Mouse (Mus musculus) kidney, adult 18-20 months (tissue): Measurements from ENCODE around the gene Blvrb.

ENCODE experiments used
- DNase-seq: peaks from one replicate; pipeline ENCODE4 v3.0.0; 2021

Gene Blvrb

GRCm38 (mm10) chr7:27449256-27449862 is 1.6 kb downstream of the Blvrb start:
- peak; percentile 74 for DNase-seq

GRCm38 (mm10) chr7:27451359-27451758 is 3.6 kb downstream of the Blvrb start:
- no peak for DNase-seq

GRCm38 (mm10) chr7:27452206-27452770 is 4.5 kb downstream of the Blvrb start:
- DNase-seq = no peak

- no peak for DNase-seq
Observed at GRCm38 (mm10) chr7:27454461-27455121, 6.8 kb downstream of the Blvrb start.

- no peak for DNase-seq
Observed at GRCm38 (mm10) chr7:27455273-27455672, 7.5 kb downstream of the Blvrb start.

GRCm38 (mm10) chr7:27458614-27459013 is 10.8 kb downstream of the Blvrb start:
- DNase-seq = no peak

- DNase-seq = no peak
Observed at GRCm38 (mm10) chr7:27459640-27460039, 11.9 kb downstream of the Blvrb start.

GRCm38 (mm10) chr7:27460477-27460876 is 12.7 kb downstream of the Blvrb start:
- no peak for DNase-seq

GRCm38 (mm10) chr7:27467648-27468047 is 19.9 kb downstream of the Blvrb start:
- DNase-seq = no peak

GRCm38 (mm10) chr7:27471390-27472120 is 23.8 kb downstream of the Blvrb start:
- no peak for DNase-seq

GRCm38 (mm10) chr7:27472596-27472995 is 24.8 kb downstream of the Blvrb start:
- DNase-seq = no peak

GRCm38 (mm10) chr7:27473156-27473834 is 25.5 kb downstream of the Blvrb start, which contains the start of gene Sertad3:
TSS of gene Sertad3 (plus strand) at chr7:27473768.
- peak; percentile 100 for DNase-seq

GRCm38 (mm10) chr7:27473835-27474489 is 26.2 kb downstream of the Blvrb start:
- no peak for DNase-seq

- peak; percentile 98 for DNase-seq
Observed at GRCm38 (mm10) chr7:27474490-27474954, 26.7 kb downstream of the Blvrb start.

GRCm38 (mm10) chr7:27475596-27475995 is 27.8 kb downstream of the Blvrb start:
- DNase-seq = no peak

- peak; percentile 54 for DNase-seq
Observed at GRCm38 (mm10) chr7:27476098-27476635, 28.4 kb downstream of the Blvrb start.

- no peak for DNase-seq
Observed at GRCm38 (mm10) chr7:27478561-27478960, 30.8 kb downstream of the Blvrb start.

- peak; percentile 50 for DNase-seq
Observed at GRCm38 (mm10) chr7:27479750-27480149, 32.0 kb downstream of the Blvrb start.

- no peak for DNase-seq
Observed at GRCm38 (mm10) chr7:27480506-27480905, 32.7 kb downstream of the Blvrb start.

- peak; percentile 34 for DNase-seq
Observed at GRCm38 (mm10) chr7:27480927-27481626, 33.3 kb downstream of the Blvrb start.

- DNase-seq = peak; percentile 93
Observed at GRCm38 (mm10) chr7:27481627-27481969, 33.8 kb downstream of the Blvrb start.
